Mouse (Mus musculus) heart, embryonic 11.5 days (tissue): ENCODE data around the gene Dtnb. TPM values are rescaled to one million over a fixed set of nuclear protein-coding genes. Genes with fewer than 3 reads are reported as not detected.

Experiments used
- ATAC-seq: fragments of 200-750 bp; cut with Nextera tagmentation; replicated peaks from 2 replicates; pipeline ENCODE4 v1.8.0; 2017; ENCODE audit warnings: moderate library complexity; ENCODE audit not compliant: insufficient number of reproducible peaks, low FRiP score, low TSS enrichment
- H3K27ac ChIP-seq: fragments of 300-500 bp; sonication (generic); 2 replicates; pipeline ENCODE4 v1.5.1; 2014; ENCODE audit warnings: mild to moderate bottlenecking, low read depth, low read length
- H3K27me3 ChIP-seq: fragments of 300-500 bp; sonication (generic); 2 replicates; pipeline ENCODE4 v1.6.1; 2014; ENCODE audit warnings: mild to moderate bottlenecking, low read length, mixed read lengths; ENCODE audit not compliant: control insufficient read depth, insufficient read depth
- H3K36me3 ChIP-seq: fragments of 300-500 bp; sonication (generic); 2 replicates; pipeline ENCODE4 v1.6.1; 2014; ENCODE audit warnings: mild to moderate bottlenecking, low read length, moderate library complexity, mixed read lengths; ENCODE audit not compliant: control insufficient read depth, insufficient read depth
- H3K4me1 ChIP-seq: fragments of 300-500 bp; sonication (generic); 2 replicates; pipeline ENCODE4 v1.6.1; 2014; ENCODE audit warnings: low read length; ENCODE audit not compliant: control insufficient read depth, insufficient read depth
- H3K4me2 ChIP-seq: fragments of 300-500 bp; sonication (generic); 2 replicates; pipeline ENCODE4 v1.6.1; 2014; ENCODE audit warnings: mild to moderate bottlenecking, moderate library complexity
- H3K4me3 ChIP-seq: fragments of 300-500 bp; sonication (generic); 2 replicates; pipeline ENCODE4 v1.5.1; 2014; ENCODE audit warnings: low read depth, low read length
- H3K9ac ChIP-seq: fragments of 300-500 bp; sonication (generic); 2 replicates; pipeline ENCODE4 v1.6.1; 2014; ENCODE audit warnings: mild to moderate bottlenecking, low read depth, low read length, moderate library complexity
- H3K9me3 ChIP-seq: fragments of 300-500 bp; sonication (generic); replicated peaks from 2 replicates; pipeline ENCODE4 v1.6.1; 2016; ENCODE audit warnings: low read length; ENCODE audit not compliant: control insufficient read depth
- WGBS: fragments of 180-500 bp; shearing (Covaris S2); extraction: QIAGEN DNeasy Blood & Tissue Kit; methylation state at CpG from one replicate; pipeline ENCODE4 v1.1.7; 2014; ENCODE audit not compliant: insufficient replicate concordance; 5-methylcytosine and 5-hydroxymethylcytosine counted together
- polyA plus RNA-seq: library from polyadenylated mRNA; unstranded; fragments of >200 nt; fragmentation: Nextera tagmentation; extraction: Ambion mirVana; gene quantifications from 2 replicates; pipeline ENCODE4 v1.2.1, GENCODE M21; 2014

Gene Dtnb
- polyA plus RNA-seq, 1 experiment from 2014 or later, result 26.7 TPM

DNA sequence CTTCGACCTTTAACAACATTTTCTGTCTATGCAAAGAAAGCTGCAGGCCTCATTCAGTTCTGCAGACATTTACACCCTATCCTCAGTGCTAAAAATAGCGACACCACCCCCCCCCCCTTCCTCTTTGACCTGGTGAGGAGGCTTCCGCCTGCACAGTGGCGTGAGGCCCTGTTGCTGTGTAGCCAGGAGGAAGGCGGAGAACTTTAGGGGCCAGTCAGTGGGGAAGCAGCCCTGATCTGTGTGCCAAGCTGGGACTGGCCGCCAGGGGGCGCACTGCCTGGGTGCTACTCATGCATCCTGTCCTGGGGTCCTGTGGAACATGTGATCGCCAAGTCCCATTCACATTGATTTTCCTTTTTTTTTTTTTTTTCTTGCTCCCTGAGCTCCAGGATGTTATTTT is 209.3 kb downstream of the Dtnb start:
- peak; percentile 80 for ATAC-seq
- WGBS, result 5% methylated on average over 8 of the region's 8 CpGs
- Histone ChIP-seq H3K4me1 (peaks cover 50% of the 10 kb centered on the region), H3K4me2 (peak overlapping the region; percentile 48; the same call in 1 of the 2 replicates), H3K27me3 (no peaks in the 10 kb centered on the region), H3K9ac (no peak overlapping the region), H3K4me3 (no peak overlapping the region), H3K9me3 (no peaks in the 10 kb centered on the region), H3K27ac (peak overlapping the region; percentile 97), H3K36me3 (no peaks in the 10 kb centered on the region)

DNA sequence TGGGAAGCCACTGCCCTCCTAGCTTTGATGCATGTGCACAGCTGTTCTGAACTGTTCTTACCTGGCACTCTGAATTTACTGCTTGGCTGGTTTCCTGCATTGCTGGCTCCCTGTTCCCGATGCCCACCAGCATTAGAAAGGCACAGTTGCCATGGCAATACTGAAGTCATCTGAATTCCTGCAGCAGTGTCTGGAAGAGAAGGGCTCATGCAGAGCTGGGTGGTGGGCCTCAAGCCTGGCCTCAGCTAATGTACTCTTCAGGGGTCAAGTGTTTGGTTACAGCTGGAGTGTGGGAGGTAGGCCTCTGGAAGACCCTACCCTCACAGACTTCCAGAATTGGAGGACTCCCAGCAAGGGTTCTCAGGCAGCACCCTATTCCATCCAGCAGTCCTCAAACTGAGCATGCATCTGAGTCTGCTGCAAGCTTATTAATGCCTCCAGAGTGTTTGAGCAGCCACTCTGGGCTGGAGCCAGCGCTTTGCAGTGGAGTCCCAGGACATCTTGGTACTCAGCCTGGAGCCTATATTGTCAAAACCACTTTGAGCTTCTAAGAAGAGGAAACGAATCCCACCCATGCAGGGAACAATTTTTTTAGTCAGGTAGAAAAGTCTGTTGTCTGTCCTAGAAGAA is 211.1 kb downstream of the Dtnb start:
- no peak for ATAC-seq
- H3K4me1 ChIP-seq, result peaks cover 62% of the 10 kb centered on the region
- WGBS, result 66% methylated on average over 3 of the region's 3 CpGs
- H3K27ac ChIP-seq, result no peak overlapping the region
- no peak overlapping the region for H3K4me3 ChIP-seq
- H3K27me3 ChIP-seq, result no peaks in the 10 kb centered on the region
- no peak overlapping the region for H3K4me2 ChIP-seq
- H3K9ac ChIP-seq, result no peak overlapping the region
- no peaks in the 10 kb centered on the region for H3K36me3 ChIP-seq
- no peaks in the 10 kb centered on the region for H3K9me3 ChIP-seq

DNA sequence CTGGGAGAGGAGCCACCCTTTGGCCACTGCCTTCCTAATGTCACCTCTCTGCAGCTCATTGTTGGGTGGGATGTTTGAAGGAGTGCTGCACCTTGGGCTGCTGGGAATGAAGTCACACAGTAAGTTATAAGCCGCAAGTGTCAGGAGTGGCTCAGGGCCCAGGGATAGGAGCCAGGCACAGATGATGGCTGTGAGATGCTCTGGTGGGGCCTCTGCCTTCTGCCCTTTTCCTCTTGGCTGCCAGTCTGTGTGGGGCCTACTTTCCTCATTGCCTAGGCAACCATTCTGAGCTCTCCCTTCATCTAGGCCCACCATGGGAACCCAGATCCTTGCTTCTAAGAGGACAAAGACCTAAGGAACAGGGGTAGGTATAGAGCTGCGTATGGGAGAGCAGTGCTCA is 212.1 kb downstream of the Dtnb start:
- 76% methylated on average over 2 of the region's 2 CpGs for WGBS
- Histone ChIP-seq H3K9me3 (no peaks in the 10 kb centered on the region), H3K9ac (no peak overlapping the region), H3K4me2 (no peak overlapping the region), H3K36me3 (no peaks in the 10 kb centered on the region), H3K27me3 (no peaks in the 10 kb centered on the region), H3K27ac (no peak overlapping the region), H3K4me1 (peaks cover 66% of the 10 kb centered on the region), H3K4me3 (no peak overlapping the region)
- ATAC-seq, result no peak

GRCm38 (mm10) chr12:3784729-3785128 is 212.5 kb downstream of the Dtnb start:
- H3K9me3 ChIP-seq, result no peaks in the 10 kb centered on the region
- WGBS, result 46% methylated on average over 4 of the region's 4 CpGs
- no peaks in the 10 kb centered on the region for H3K27me3 ChIP-seq
- no peak overlapping the region for H3K9ac ChIP-seq
- no peak overlapping the region for H3K4me2 ChIP-seq
- no peak overlapping the region for H3K4me3 ChIP-seq
- H3K36me3 ChIP-seq, result no peaks in the 10 kb centered on the region
- ATAC-seq, result no peak
- no peak overlapping the region for H3K27ac ChIP-seq
- H3K4me1 ChIP-seq, result peaks cover 61% of the 10 kb centered on the region

DNA sequence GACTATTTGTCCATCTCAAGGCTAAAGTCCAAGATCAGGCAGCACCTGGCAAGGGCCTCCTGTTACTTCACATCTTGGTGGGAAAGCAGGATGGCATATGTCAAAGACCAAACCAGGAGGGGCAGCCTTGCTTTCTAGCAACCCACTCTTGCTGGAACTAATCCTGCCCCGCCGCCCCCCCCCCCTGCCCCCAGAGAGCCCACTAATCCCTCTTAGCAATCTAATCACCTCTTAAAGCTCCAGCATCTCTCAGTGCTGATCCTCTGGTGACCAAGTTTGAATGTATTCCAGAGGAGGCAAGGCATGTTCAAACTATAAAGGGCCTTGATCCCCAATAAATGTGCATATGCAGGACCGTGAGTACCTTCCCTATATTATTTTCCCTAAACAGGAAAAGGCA is 214.9 kb downstream of the Dtnb start:
- no peak for ATAC-seq
- peaks cover 44% of the 10 kb centered on the region for H3K4me1 ChIP-seq
- H3K4me2 ChIP-seq, result no peak overlapping the region
- no peaks in the 10 kb centered on the region for H3K36me3 ChIP-seq
- no peak overlapping the region for H3K4me3 ChIP-seq
- WGBS, result 24% methylated on average over 3 of the region's 3 CpGs
- H3K9me3 ChIP-seq, result no peaks in the 10 kb centered on the region
- no peak overlapping the region for H3K9ac ChIP-seq
- H3K27me3 ChIP-seq, result no peaks in the 10 kb centered on the region
- no peak overlapping the region for H3K27ac ChIP-seq

DNA sequence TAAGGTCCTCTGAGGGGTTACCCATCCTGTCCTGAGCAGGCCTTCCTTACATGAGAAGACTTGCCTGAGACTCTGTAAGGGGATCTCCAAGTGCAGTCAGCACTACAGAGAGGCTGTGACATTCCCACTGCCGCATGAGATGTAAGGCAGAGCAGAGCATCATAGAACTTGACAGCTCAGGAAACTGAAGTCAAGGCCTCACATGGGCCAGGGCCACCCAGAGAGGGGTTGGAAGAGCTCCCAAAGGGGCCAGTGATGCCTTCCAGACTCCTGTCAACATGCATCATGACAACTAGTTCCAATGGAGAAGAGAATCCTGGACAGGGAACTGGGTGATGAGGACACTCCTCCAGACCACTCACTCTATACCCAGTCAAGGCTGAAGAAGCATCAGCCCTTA is 215.4 kb downstream of the Dtnb start:
- 0 out of 2 replicates have a peak overlapping the region, but pooled peaks have one; percentile 63 for H3K27ac ChIP-seq

GRCm38 (mm10) chr12:3788421-3789051 is 216.4 kb downstream of the Dtnb start:
- Histone ChIP-seq H3K4me3 (no peak overlapping the region), H3K9ac (no peak overlapping the region), H3K4me1 (peaks cover 32% of the 10 kb centered on the region), H3K36me3 (no peaks in the 10 kb centered on the region), H3K27me3 (no peaks in the 10 kb centered on the region), H3K4me2 (no peak overlapping the region), H3K9me3 (no peaks in the 10 kb centered on the region), H3K27ac (peak overlapping the region; percentile 63; the same call in 1 of the 2 replicates)
- ATAC-seq, result no peak
- WGBS, result 53% methylated on average over 5 of the region's 5 CpGs

More for the DNA sequence above, 215.4 kb downstream of the Dtnb start:
- H3K4me2 ChIP-seq, result no peak overlapping the region
- peaks cover 42% of the 10 kb centered on the region for H3K4me1 ChIP-seq
- ATAC-seq, result no peak
- H3K9ac ChIP-seq, result no peak overlapping the region
- no peak overlapping the region for H3K4me3 ChIP-seq
- WGBS, result 25% methylated on average over 1 of the region's 1 CpGs
- H3K9me3 ChIP-seq, result no peaks in the 10 kb centered on the region
- no peaks in the 10 kb centered on the region for H3K27me3 ChIP-seq
- no peaks in the 10 kb centered on the region for H3K36me3 ChIP-seq

DNA sequence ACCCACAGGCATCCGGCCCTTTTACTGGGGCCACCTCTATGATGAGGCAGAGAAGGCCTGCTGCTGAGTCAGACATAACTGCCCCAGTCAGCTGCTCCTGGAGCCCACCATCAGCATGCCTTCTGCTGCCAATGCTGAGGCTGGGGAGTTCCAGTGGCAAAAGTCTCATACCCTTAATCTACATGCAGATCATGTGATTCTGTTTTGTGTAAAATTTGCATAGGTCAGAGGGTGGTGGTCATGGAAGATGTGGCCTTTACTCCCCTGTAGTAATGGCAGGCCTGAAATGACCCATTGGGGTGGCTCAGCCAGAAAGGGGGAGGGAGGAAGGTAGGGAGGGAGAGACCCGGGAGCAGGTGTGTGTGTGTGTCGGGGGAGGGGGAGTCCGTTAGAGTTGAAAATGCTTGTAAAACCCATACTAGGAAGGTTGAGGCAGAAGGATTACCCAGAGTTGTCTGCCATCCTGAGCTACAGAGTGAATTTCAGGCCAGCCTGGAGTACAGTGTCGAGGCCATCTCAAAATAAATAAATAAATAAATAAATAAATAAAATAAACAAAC is 217.5 kb downstream of the Dtnb start:
- Histone ChIP-seq H3K27ac (no peak overlapping the region), H3K9me3 (no peaks in the 10 kb centered on the region), H3K36me3 (no peaks in the 10 kb centered on the region), H3K9ac (no peak overlapping the region), H3K4me2 (no peak overlapping the region), H3K4me3 (no peak overlapping the region), H3K27me3 (no peaks in the 10 kb centered on the region), H3K4me1 (peaks cover 28% of the 10 kb centered on the region)
- no peak for ATAC-seq
- WGBS, result 62% methylated on average over 5 of the region's 5 CpGs
